Mouse (Mus musculus) midbrain, embryonic 10.5 days (tissue): ENCODE results near the gene Kntc1. TPM values are rescaled to one million over a fixed set of nuclear protein-coding genes. Genes with fewer than 3 reads are reported as not detected.
A peak's percentile ranks its signal among the peaks of the same experiment; 100 is the strongest.
"Not testable (repeated sequence)": the region's sequence is repeated elsewhere in the genome, so short reads cannot be mapped to it uniquely, and the experiment has no call there.

Source experiments
- DNase-seq: peaks from one replicate; pipeline ENCODE4 v3.0.0-alpha.2; 2017; ENCODE audit warnings: low spot score
- H3K27ac ChIP-seq: fragments of 300-500 bp; sonication (generic); replicated peaks from 2 replicates; pipeline ENCODE4 v1.5.1; 2016; ENCODE audit warnings: mild to moderate bottlenecking
- H3K27me3 ChIP-seq: fragments of 300-500 bp; sonication (generic); 2 replicates; pipeline ENCODE4 v1.6.1; 2016; ENCODE audit warnings: low read depth, mild to moderate bottlenecking; ENCODE audit not compliant: poor library complexity, severe bottlenecking
- H3K36me3 ChIP-seq: fragments of 300-500 bp; sonication (generic); 2 replicates; pipeline ENCODE4 v1.6.1; 2016; ENCODE audit warnings: mild to moderate bottlenecking, moderate library complexity
- H3K4me1 ChIP-seq: fragments of 300-500 bp; sonication (generic); 2 replicates; pipeline ENCODE4 v1.6.1; 2016
- H3K4me3 ChIP-seq: fragments of 300-500 bp; sonication (generic); 2 replicates; pipeline ENCODE4 v1.5.1; 2016; ENCODE audit warnings: mild to moderate bottlenecking, moderate library complexity
- H3K9me3 ChIP-seq: fragments of 300-500 bp; sonication (generic); replicated peaks from 2 replicates; pipeline ENCODE4 v1.6.1; 2016; ENCODE audit warnings: mild to moderate bottlenecking
- WGBS: fragments of 180-500 bp; shearing (Covaris S2); methylation state at CpG from one replicate; pipeline ENCODE4 v1.1.7; 2016; 5-methylcytosine and 5-hydroxymethylcytosine counted together
- polyA plus RNA-seq: library from polyadenylated mRNA; unstranded; fragments of >200 nt; fragmentation: Nextera tagmentation; extraction: Ambion mirVana; gene quantifications from 2 replicates; pipeline ENCODE4 v1.2.1, GENCODE M21; 2016

The Kntc1 gene
- polyA plus RNA-seq, 1 experiment from 2014 or later: 47.7 TPM

DNA sequence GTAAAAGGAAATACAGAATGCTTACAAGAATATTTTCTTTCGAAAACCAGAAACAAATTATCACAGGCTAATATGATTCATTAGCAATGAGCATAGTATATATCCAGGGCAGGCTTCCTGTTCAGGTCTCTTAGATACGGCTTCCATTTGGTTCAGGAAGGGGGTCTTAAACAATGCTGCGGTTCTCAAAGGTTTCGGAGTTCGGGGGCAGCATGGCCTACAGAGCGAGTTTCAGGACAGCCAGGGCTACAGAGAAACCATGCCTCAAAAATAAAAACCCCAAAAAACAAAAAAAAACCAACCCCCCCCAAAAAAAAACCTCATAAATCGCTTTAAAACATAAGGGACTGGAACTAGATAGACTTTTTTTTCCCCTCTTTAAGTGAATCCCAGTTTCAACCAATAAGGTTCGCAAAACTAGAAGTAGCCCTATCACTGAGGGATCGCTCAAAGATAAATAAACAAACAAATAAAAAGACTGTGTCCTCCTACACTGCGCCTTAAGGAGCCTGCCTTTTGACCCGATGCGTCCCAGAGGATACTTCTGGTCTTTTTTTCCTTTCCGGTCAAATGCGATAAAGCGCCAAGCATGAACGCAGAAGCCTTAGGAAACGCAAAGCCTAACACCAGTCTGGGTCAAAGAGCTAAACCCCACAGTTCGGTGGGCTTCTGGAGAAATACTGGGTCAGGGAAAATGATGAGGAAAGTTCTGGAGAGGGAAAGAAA is 1.0 kb upstream of the Kntc1 start:
- peaks cover 36% of the 10 kb centered on the region for H3K4me1 ChIP-seq
- 1% methylated on average over 18 of the region's 18 CpGs for WGBS
- DNase-seq: no peak
- H3K27ac ChIP-seq: peak overlapping the region; percentile 98
- H3K27me3 ChIP-seq: no peaks in the 10 kb centered on the region
- H3K36me3 ChIP-seq: peaks cover 56% of the 10 kb centered on the region
- H3K4me3 ChIP-seq: peak overlapping the region; percentile 73
- no peaks in the 10 kb centered on the region for H3K9me3 ChIP-seq

- H3K4me1 ChIP-seq: no peaks in the 10 kb centered on the region
- 96% methylated on average over 11 of the region's 11 CpGs for WGBS
- H3K9me3 ChIP-seq: no peaks in the 10 kb centered on the region
- no peak for DNase-seq
- no peaks in the 10 kb centered on the region for H3K27me3 ChIP-seq
- H3K36me3 ChIP-seq: peaks cover 96% of the 10 kb centered on the region
- H3K27ac ChIP-seq: no peak overlapping the region
- H3K4me3 ChIP-seq: no peak overlapping the region
These were observed 16.0 kb downstream of the Kntc1 start for GRCm38 (mm10) chr5:123765506-123765905.

- H3K4me3 ChIP-seq, H3K4me1 ChIP-seq, DNase-seq, H3K9me3 ChIP-seq, H3K27me3 ChIP-seq, H3K27ac ChIP-seq: not testable (repeated sequence)
- WGBS: 95% methylated on average over 11 of the region's 11 CpGs
- H3K36me3 ChIP-seq: peaks cover 97% of the 10 kb centered on the region
These were observed 16.9 kb downstream of the Kntc1 start for GRCm38 (mm10) chr5:123766455-123766854.

DNA sequence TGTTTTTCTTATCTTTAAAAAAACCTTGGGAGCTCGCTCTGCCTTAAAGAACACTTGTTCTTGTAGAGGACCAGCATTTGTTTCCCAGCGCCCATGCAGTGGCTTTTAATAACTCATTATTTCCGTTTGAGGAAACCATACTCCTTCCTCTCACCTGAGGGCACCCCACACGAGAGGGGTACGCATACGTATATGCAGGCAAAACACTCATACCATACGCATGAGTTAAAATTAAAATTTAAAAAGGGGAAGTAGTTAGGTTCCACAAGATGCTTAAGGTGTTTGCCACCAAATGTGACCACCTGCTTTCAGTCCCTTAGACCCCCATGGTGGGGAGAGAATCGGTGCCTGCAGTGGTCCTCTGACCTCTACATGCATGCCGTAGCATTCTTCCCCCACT is 23.9 kb downstream of the Kntc1 start:
- Histone ChIP-seq H3K4me1 (no peaks in the 10 kb centered on the region), H3K27ac (no peak overlapping the region), H3K4me3 (no peak overlapping the region), H3K9me3 (no peaks in the 10 kb centered on the region), H3K27me3 (no peaks in the 10 kb centered on the region), H3K36me3 (peaks cover 100% of the 10 kb centered on the region)
- WGBS: 95% methylated on average over 9 of the region's 9 CpGs
- DNase-seq: no peak

DNA sequence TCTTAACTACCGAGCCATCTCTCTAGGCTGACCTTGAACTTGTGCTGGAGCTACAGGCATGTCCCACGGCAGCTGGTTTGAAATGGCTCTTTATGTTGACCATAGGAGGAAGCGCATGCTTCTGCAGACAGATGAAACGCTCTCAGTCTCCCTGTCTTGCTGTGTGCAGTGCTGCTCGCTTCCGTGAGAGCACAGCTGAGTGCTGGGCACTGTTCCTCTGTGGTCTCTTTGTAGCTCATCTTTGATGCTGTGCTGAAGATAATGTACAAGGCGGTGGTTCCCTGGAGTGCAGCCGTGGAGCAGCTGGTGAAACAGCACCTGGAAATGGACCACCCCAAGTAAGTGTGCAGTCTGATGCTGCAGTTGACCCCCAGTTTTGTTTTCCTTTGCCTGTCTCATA is 31.2 kb downstream of the Kntc1 start:
- H3K9me3 ChIP-seq: no peaks in the 10 kb centered on the region
- no peak overlapping the region for H3K4me3 ChIP-seq
- peaks cover 100% of the 10 kb centered on the region for H3K36me3 ChIP-seq
- no peaks in the 10 kb centered on the region for H3K4me1 ChIP-seq
- no peak for DNase-seq
- WGBS: 94% methylated on average over 8 of the region's 8 CpGs
- no peak overlapping the region for H3K27ac ChIP-seq
- H3K27me3 ChIP-seq: no peaks in the 10 kb centered on the region

- no peaks in the 10 kb centered on the region for H3K27me3 ChIP-seq
- 90% methylated on average over 4 of the region's 4 CpGs for WGBS
- no peak for DNase-seq
- no peaks in the 10 kb centered on the region for H3K4me1 ChIP-seq
- no peak overlapping the region for H3K4me3 ChIP-seq
- H3K36me3 ChIP-seq: peaks cover 100% of the 10 kb centered on the region
- no peaks in the 10 kb centered on the region for H3K9me3 ChIP-seq
- H3K27ac ChIP-seq: no peak overlapping the region
These were observed 32.3 kb downstream of the Kntc1 start for GRCm38 (mm10) chr5:123781864-123782263.

GRCm38 (mm10) chr5:123788976-123789375 is 39.5 kb downstream of the Kntc1 start:
- Histone ChIP-seq H3K27me3 (no peaks in the 10 kb centered on the region), H3K36me3 (peaks cover 100% of the 10 kb centered on the region), H3K4me3 (no peak overlapping the region), H3K9me3 (no peaks in the 10 kb centered on the region), H3K4me1 (no peaks in the 10 kb centered on the region), H3K27ac (no peak overlapping the region)
- no peak for DNase-seq
- WGBS: 93% methylated on average over 7 of the region's 7 CpGs

GRCm38 (mm10) chr5:123793081-123793480 is 43.6 kb downstream of the Kntc1 start:
- H3K36me3 ChIP-seq: peaks cover 100% of the 10 kb centered on the region
- no peak overlapping the region for H3K27ac ChIP-seq
- WGBS: 88% methylated on average over 2 of the region's 2 CpGs
- H3K4me3 ChIP-seq: no peak overlapping the region
- H3K27me3 ChIP-seq: no peaks in the 10 kb centered on the region
- H3K9me3 ChIP-seq: no peaks in the 10 kb centered on the region
- no peaks in the 10 kb centered on the region for H3K4me1 ChIP-seq
- no peak for DNase-seq

GRCm38 (mm10) chr5:123806334-123806733 is 56.8 kb downstream of the Kntc1 start:
- H3K4me1 ChIP-seq: no peaks in the 10 kb centered on the region
- DNase-seq: no peak
- WGBS: 97% methylated on average over 11 of the region's 11 CpGs
- no peak overlapping the region for H3K4me3 ChIP-seq
- no peaks in the 10 kb centered on the region for H3K27me3 ChIP-seq
- peaks cover 97% of the 10 kb centered on the region for H3K36me3 ChIP-seq
- no peak overlapping the region for H3K27ac ChIP-seq
- no peaks in the 10 kb centered on the region for H3K9me3 ChIP-seq

DNA sequence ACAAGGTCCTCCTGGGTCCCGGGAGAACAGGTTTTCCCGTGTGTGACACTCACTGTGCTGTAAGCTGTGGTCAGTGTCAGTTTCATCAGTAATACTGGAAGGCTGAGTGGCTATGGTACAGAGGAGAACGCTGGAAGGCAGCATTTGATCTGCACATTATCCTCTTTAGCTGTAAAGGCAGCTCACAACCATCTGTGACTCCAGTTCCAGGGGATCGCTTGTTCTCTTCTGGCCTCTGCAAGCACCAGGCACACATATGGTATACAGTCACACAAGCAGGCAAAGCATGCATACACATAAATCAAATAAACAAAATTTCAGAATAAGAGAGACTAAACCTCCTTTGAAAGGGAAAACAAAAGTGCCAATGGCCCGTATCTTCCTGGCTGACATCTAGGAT is 59.0 kb downstream of the Kntc1 start:
- DNase-seq: no peak
- Histone ChIP-seq H3K4me1 (no peaks in the 10 kb centered on the region), H3K9me3 (no peaks in the 10 kb centered on the region), H3K4me3 (no peak overlapping the region), H3K27me3 (no peaks in the 10 kb centered on the region), H3K27ac (no peak overlapping the region), H3K36me3 (peaks cover 97% of the 10 kb centered on the region)
- 92% methylated on average over 5 of the region's 5 CpGs for WGBS

DNA sequence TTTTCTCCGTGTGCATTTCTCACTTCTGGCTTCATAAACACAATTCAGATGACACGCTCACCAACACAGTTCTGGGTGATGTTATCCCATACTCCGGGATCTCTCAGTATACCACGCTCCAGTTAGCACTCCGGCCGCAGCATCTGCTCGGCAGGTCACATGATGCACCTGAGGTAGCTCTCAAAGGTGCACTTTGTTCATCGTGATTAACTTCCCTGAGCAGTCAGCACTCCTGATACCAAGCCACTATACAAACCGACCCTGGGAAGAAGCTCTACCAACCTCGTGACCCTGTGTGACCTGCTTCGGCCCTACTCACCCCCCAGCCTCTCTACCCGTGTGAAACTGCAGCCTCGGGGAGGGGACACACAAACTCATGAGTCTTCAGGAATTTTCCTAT is 59.6 kb downstream of the Kntc1 start:
- H3K4me3 ChIP-seq: no peak overlapping the region
- H3K36me3 ChIP-seq: peaks cover 97% of the 10 kb centered on the region
- H3K27ac ChIP-seq: no peak overlapping the region
- no peaks in the 10 kb centered on the region for H3K27me3 ChIP-seq
- H3K4me1 ChIP-seq: no peaks in the 10 kb centered on the region
- 93% methylated on average over 13 of the region's 13 CpGs for WGBS
- H3K9me3 ChIP-seq: no peaks in the 10 kb centered on the region
- no peak for DNase-seq

DNA sequence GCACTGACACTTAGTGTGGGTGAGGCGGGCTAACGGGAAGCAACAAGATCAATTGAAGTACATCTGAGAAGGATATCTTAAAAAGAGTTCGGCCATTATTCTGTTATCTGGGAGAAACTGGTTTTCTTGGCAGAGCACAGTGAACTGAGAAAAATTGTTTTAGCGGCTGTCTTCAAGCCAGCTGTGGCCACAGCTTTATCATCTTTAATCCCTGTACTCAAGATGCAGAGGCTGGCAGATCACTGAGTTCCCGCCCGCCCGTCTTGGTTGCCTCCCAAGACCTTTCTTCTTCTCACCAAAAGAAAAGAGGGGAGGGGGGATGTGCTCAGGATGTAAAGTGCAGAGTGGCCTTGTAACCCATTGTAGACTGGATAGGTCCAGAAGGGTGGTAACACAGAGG is 67.4 kb downstream of the Kntc1 start:
- Histone ChIP-seq H3K4me1 (no peaks in the 10 kb centered on the region), H3K27ac (no peak overlapping the region), H3K4me3 (no peak overlapping the region), H3K27me3 (no peaks in the 10 kb centered on the region), H3K36me3 (peaks cover 100% of the 10 kb centered on the region), H3K9me3 (no peaks in the 10 kb centered on the region)
- no peak for DNase-seq
- 91% methylated on average over 7 of the region's 7 CpGs for WGBS

GRCm38 (mm10) chr5:123818941-123819577 is 69.5 kb downstream of the Kntc1 start:
- no peak for DNase-seq
- WGBS: 94% methylated on average over 19 of the region's 19 CpGs
- Histone ChIP-seq H3K27ac (no peak overlapping the region), H3K27me3 (no peaks in the 10 kb centered on the region), H3K4me1 (no peaks in the 10 kb centered on the region), H3K4me3 (no peak overlapping the region), H3K9me3 (no peaks in the 10 kb centered on the region), H3K36me3 (peaks cover 92% of the 10 kb centered on the region)
